Comparison of ENCODE assay signal across 14 mouse cellular contexts in genomic region chr3:154124890-154125575, GRCm38 (mm10).
DNase-seq lines count a peak whose midpoint lies in the region; ATAC-seq and TF ChIP-seq lines count a peak whose summit lies in the region.
"Had no signal": no experiment of that assay in that cellular context is flagged by ENCODE, and none has a peak within 500 bp of the region (broad histone marks: within the 10 kb centered on the region; RNA-seq: fewer than 3 reads in every experiment).

No protein-coding gene starts in this region.

- no peak for TF ChIP-seq POLR2A in brain, embryonic 14.5 days (IDR thresholded peaks at IDR 0.05; ENCODE audit: borderline replicate concordance, extremely low read depth, insufficient read depth, insufficient read length, poor library complexity, severe bottlenecking)

- no peak for TF ChIP-seq CTCF in brain, embryonic 14.5 days (IDR thresholded peaks at IDR 0.05; ENCODE audit: borderline replicate concordance, extremely low read depth, insufficient read depth, insufficient read length)

- H3K4me2 ChIP-seq in hindbrain, embryonic 13.5 days = no peak overlapping the region
- no peak overlapping the region for H3K4me2 ChIP-seq in neural tube, embryonic 11.5 days (ENCODE audit: low read depth)
- H3K4me2 ChIP-seq: liver, embryonic 12.5 days had no signal

- no peaks in the 10 kb centered on the region for H3K9me3 ChIP-seq in embryonic facial prominence, embryonic 10.5 days
- no peaks in the 10 kb centered on the region for H3K9me3 ChIP-seq in hindbrain, embryonic 13.5 days
- H3K9me3 ChIP-seq in neural tube, embryonic 11.5 days (ENCODE audit: control insufficient read depth, low read length) = no peaks in the 10 kb centered on the region
- H3K9me3 ChIP-seq: liver, embryonic 12.5 days had no signal

- 36% methylated on average over 15 of the region's 15 CpGs for WGBS in embryonic facial prominence, embryonic 10.5 days
- 21% methylated on average over 15 of the region's 15 CpGs for WGBS in hindbrain, embryonic 13.5 days
- WGBS in neural tube, embryonic 11.5 days = 42% methylated on average over 15 of the region's 15 CpGs

- H3K27ac ChIP-seq in embryonic facial prominence, embryonic 10.5 days (replicated peaks) = no peak overlapping the region
- H3K27ac ChIP-seq in hindbrain, embryonic 13.5 days = no peak overlapping the region
- no peak overlapping the region for H3K27ac ChIP-seq in neural tube, embryonic 11.5 days (ENCODE audit: low read depth, low read length)
- H3K27ac ChIP-seq: liver, embryonic 12.5 days had no signal

- H3K9ac ChIP-seq in hindbrain, embryonic 13.5 days = no peak overlapping the region
- H3K9ac ChIP-seq in neural tube, embryonic 11.5 days (ENCODE audit: low read length) = no peak overlapping the region
- H3K9ac ChIP-seq: liver, embryonic 12.5 days had no signal

- ATAC-seq in hindbrain, embryonic 13.5 days (ENCODE audit: low FRiP score) = peak; percentile 75
- peak; percentile 84 for ATAC-seq in neural tube, embryonic 11.5 days (ENCODE audit: insufficient read depth, low FRiP score, low TSS enrichment)
- ATAC-seq: activated CD4-positive, CD25-positive, alpha-beta regulatory T cell, adult 4 months; liver, embryonic 12.5 days had no signal

- peak; percentile 75 for DNase-seq in brain, embryonic 14.5 days (ENCODE audit: low read depth)
- peak; percentile 26 for DNase-seq in embryonic facial prominence, embryonic 10.5 days (ENCODE audit: low spot score)
- peak; percentile 46 for DNase-seq in neural tube, embryonic 11.5 days (ENCODE audit: low spot score)
- DNase-seq in yolk sac, embryonic 10.5 days (ENCODE audit: low spot score) = no peak
- no peak for DNase-seq in lung, postnatal 36 days
- no peak for DNase-seq in cerebellum, adult 9-11 months
- DNase-seq: cerebellum, postnatal 36 days; heart, postnatal 14 days; kidney, adult 2 months; lung, postnatal 4 days; thymus, postnatal 14 days had no signal

- peaks cover 43% of the 10 kb centered on the region for H3K27me3 ChIP-seq in embryonic facial prominence, embryonic 10.5 days (replicated peaks; ENCODE audit: low read depth, poor library complexity, severe bottlenecking)
- peaks cover 9% of the 10 kb centered on the region; the same call in 1 of the 2 replicates for H3K27me3 ChIP-seq in hindbrain, embryonic 13.5 days
- H3K27me3 ChIP-seq in neural tube, embryonic 11.5 days (ENCODE audit: control insufficient read depth, insufficient read depth, low read length) = no peaks in the 10 kb centered on the region
- H3K27me3 ChIP-seq: liver, embryonic 12.5 days had no signal

- H3K36me3 ChIP-seq in embryonic facial prominence, embryonic 10.5 days (replicated peaks) = no peaks in the 10 kb centered on the region
- no peaks in the 10 kb centered on the region for H3K36me3 ChIP-seq in hindbrain, embryonic 13.5 days
- no peaks in the 10 kb centered on the region for H3K36me3 ChIP-seq in neural tube, embryonic 11.5 days (ENCODE audit: control insufficient read depth, insufficient read depth, low read length)
- H3K36me3 ChIP-seq: liver, embryonic 12.5 days had no signal

- no peak overlapping the region for H3K4me3 ChIP-seq in embryonic facial prominence, embryonic 10.5 days
- H3K4me3 ChIP-seq in hindbrain, embryonic 13.5 days = no peak overlapping the region
- no peak overlapping the region for H3K4me3 ChIP-seq in neural tube, embryonic 11.5 days (ENCODE audit: low read depth, low read length)
- H3K4me3 ChIP-seq: liver, embryonic 12.5 days had no signal

- peaks cover 20% of the 10 kb centered on the region for H3K4me1 ChIP-seq in embryonic facial prominence, embryonic 10.5 days
- peaks cover 13% of the 10 kb centered on the region for H3K4me1 ChIP-seq in hindbrain, embryonic 13.5 days (replicated peaks)
- H3K4me1 ChIP-seq in neural tube, embryonic 11.5 days (ENCODE audit: control insufficient read depth, insufficient read depth, low read length) = peaks cover 10% of the 10 kb centered on the region

Comparison
In these comparisons a context has a peak if more than half of its experiments do, and no peak if none do; other contexts are left out.
1. DNase-seq: peak in brain, embryonic 14.5 days (single experiment), embryonic facial prominence, embryonic 10.5 days (single experiment) and neural tube, embryonic 11.5 days (single experiment); none in yolk sac, embryonic 10.5 days (single experiment), lung, postnatal 36 days (single experiment) and cerebellum, adult 9-11 months (single experiment).